Mouse (Mus musculus): ENCODE measurements around the gene Tnp2.

GRCm38 (mm10) chr16:10771769-10772510, 16.5 kb downstream of the Tnp2 start:
- TF ChIP-seq GATA1 (IDR thresholded peaks at IDR 0.05; ENCODE audit: low read length) (no peak), TAL1 (IDR thresholded peaks at IDR 0.05; ENCODE audit: low read length) (no peak)

All from erythroblast, embryonic 14.5 days (primary cell).